Mouse (Mus musculus) spleen, adult 2 months (tissue): Measurements from ENCODE around the gene Rab26. TPM values are rescaled to one million over a fixed set of nuclear protein-coding genes. Genes with fewer than 3 reads are reported as not detected.

Experiments
- DNase-seq, 2 experiments: peaks; one replicate each; pipeline versions ENCODE4 v3.0.0 to v3.0.0-alpha.2; 2012 to 2021; ENCODE audit warnings: low spot score in 2 of 2, low read depth in 1 of 2
- H3K27ac ChIP-seq: fragments of 200-500 bp; 2 replicates; pipeline ENCODE4 v1.5.1; 2012; ENCODE audit warnings: low read length, inconsistent platforms; ENCODE audit not compliant: insufficient read depth
- H3K27me3 ChIP-seq: fragments of 200-500 bp; 2 replicates; pipeline ENCODE4 v1.6.1; 2012; ENCODE audit warnings: mild to moderate bottlenecking, moderate library complexity, low read length, inconsistent platforms; ENCODE audit not compliant: control insufficient read depth, insufficient read depth
- H3K36me3 ChIP-seq: fragments of 200-500 bp; 2 replicates; pipeline ENCODE4 v1.6.1; 2012; ENCODE audit warnings: mild to moderate bottlenecking, low read length, inconsistent platforms; ENCODE audit not compliant: control insufficient read depth, insufficient read depth
- H3K4me1 ChIP-seq: fragments of 200-500 bp; 2 replicates; pipeline ENCODE4 v1.6.1; 2011; ENCODE audit warnings: inconsistent platforms; ENCODE audit not compliant: control insufficient read depth, insufficient read depth, insufficient read length
- H3K4me3 ChIP-seq: fragments of 200-500 bp; 2 replicates; pipeline ENCODE4 v1.5.1; 2011; ENCODE audit warnings: mild to moderate bottlenecking, inconsistent platforms; ENCODE audit not compliant: insufficient read depth, insufficient read length; ENCODE audit errors: extremely low read depth
- CTCF ChIP-seq: fragments of 200-500 bp; IDR thresholded peaks from 2 replicates; pipeline ENCODE4 v1.5.1; 2011; ENCODE audit warnings: mild to moderate bottlenecking, inconsistent platforms; ENCODE audit not compliant: insufficient read depth, insufficient read length, insufficient replicate concordance; ENCODE audit errors: extremely low read depth
- POLR2A ChIP-seq: fragments of 200-500 bp; IDR thresholded peaks from 2 replicates; pipeline ENCODE4 v1.6.1; 2011; ENCODE audit warnings: low read depth, low read length, inconsistent platforms
- WGBS: fragments of 180-500 bp; shearing (Covaris S2); methylation state at CpG from one replicate; pipeline ENCODE4 v1.1.7; 2018; 5-methylcytosine and 5-hydroxymethylcytosine counted together
- polyA plus RNA-seq: library from polyadenylated mRNA; depleted of rRNA; stranded (reverse); fragments of >200 nt; gene quantifications from 2 replicates; pipeline ENCODE4 v1.2.3, GENCODE M21; 2012

The Rab26 gene
- polyA plus RNA-seq, 1 experiment: 2.2 TPM

- no peak overlapping the region for H3K4me3 ChIP-seq
- TF ChIP-seq POLR2A: no peak
- no peak for TF ChIP-seq CTCF
- DNase-seq: no peak
- peaks cover 18% of the 10 kb centered on the region for H3K36me3 ChIP-seq
- no peaks in the 10 kb centered on the region for H3K27me3 ChIP-seq
- H3K4me1 ChIP-seq: no peaks in the 10 kb centered on the region
- WGBS: 89% methylated on average over 4 of the region's 4 CpGs
- H3K27ac ChIP-seq: no peak overlapping the region
Measured at GRCm38 (mm10) chr17:24520450-24520849, 13.6 kb downstream of the Rab26 start.

- no peaks in the 10 kb centered on the region for H3K27me3 ChIP-seq
- H3K4me3 ChIP-seq: no peak overlapping the region
- DNase-seq: no peak
- H3K36me3 ChIP-seq: peaks cover 53% of the 10 kb centered on the region
- H3K27ac ChIP-seq: peak overlapping the region; percentile 5; the same call in 1 of the 2 replicates
- H3K4me1 ChIP-seq: no peaks in the 10 kb centered on the region
- no peak for TF ChIP-seq POLR2A
- no peak for TF ChIP-seq CTCF
- 92% methylated on average over 24 of the region's 24 CpGs for WGBS
Measured at GRCm38 (mm10) chr17:24514270-24515257, 19.4 kb downstream of the Rab26 start.

- H3K4me3 ChIP-seq: no peak overlapping the region
- H3K4me1 ChIP-seq: no peaks in the 10 kb centered on the region
- no peak overlapping the region for H3K27ac ChIP-seq
- no peak for DNase-seq
- no peaks in the 10 kb centered on the region for H3K27me3 ChIP-seq
- 73% methylated on average over 5 of the region's 5 CpGs for WGBS
- TF ChIP-seq CTCF (no peak), POLR2A (no peak)
- peaks cover 60% of the 10 kb centered on the region for H3K36me3 ChIP-seq
Measured at GRCm38 (mm10) chr17:24513609-24514008, 20.4 kb downstream of the Rab26 start.

- no peak for DNase-seq
- 91% methylated on average over 12 of the region's 12 CpGs for WGBS
Measured at GRCm38 (mm10) chr17:24507806-24508460, 26.1 kb downstream of the Rab26 start.

GRCm38 (mm10) chr17:24507129-24507664 lies 26.8 kb downstream of the Rab26 start:
- Histone ChIP-seq H3K27me3 (no peaks in the 10 kb centered on the region), H3K4me3 (no peak overlapping the region), H3K4me1 (no peaks in the 10 kb centered on the region; the same call in 1 of the 2 replicates), H3K27ac (no peak overlapping the region), H3K36me3 (peaks cover 35% of the 10 kb centered on the region)
- 80% methylated on average over 19 of the region's 19 CpGs for WGBS
- TF ChIP-seq CTCF: no peak
- TF ChIP-seq POLR2A: no peak
- no peak for DNase-seq

More at GRCm38 (mm10) chr17:24507806-24508460, 26.1 kb downstream of the Rab26 start:
- TF ChIP-seq POLR2A (no peak), CTCF (no peak)
- Histone ChIP-seq H3K27ac (no peak overlapping the region), H3K36me3 (peaks cover 35% of the 10 kb centered on the region), H3K4me3 (no peak overlapping the region), H3K4me1 (no peaks in the 10 kb centered on the region; the same call in 1 of the 2 replicates), H3K27me3 (no peaks in the 10 kb centered on the region)

- no peaks in the 10 kb centered on the region for H3K27me3 ChIP-seq
- WGBS: 66% methylated on average over 36 of the region's 36 CpGs
- no peak overlapping the region for H3K4me3 ChIP-seq
- TF ChIP-seq POLR2A: no peak
- TF ChIP-seq CTCF: no peak
- H3K27ac ChIP-seq: no peak overlapping the region
- H3K4me1 ChIP-seq: no peaks in the 10 kb centered on the region; the same call in 1 of the 2 replicates
- no peak for DNase-seq
- H3K36me3 ChIP-seq: peaks cover 29% of the 10 kb centered on the region
Measured at GRCm38 (mm10) chr17:24506332-24507070, 27.5 kb downstream of the Rab26 start.
